Mouse (Mus musculus): Measurements from ENCODE around the gene Mboat7. TPM values are rescaled to one million over a fixed set of nuclear protein-coding genes. Genes with fewer than 3 reads are reported as not detected.

Gene Mboat7
- total and polyA plus RNA-seq, 2 experiments from 2014 or later = 107 to 165 TPM

DNA sequence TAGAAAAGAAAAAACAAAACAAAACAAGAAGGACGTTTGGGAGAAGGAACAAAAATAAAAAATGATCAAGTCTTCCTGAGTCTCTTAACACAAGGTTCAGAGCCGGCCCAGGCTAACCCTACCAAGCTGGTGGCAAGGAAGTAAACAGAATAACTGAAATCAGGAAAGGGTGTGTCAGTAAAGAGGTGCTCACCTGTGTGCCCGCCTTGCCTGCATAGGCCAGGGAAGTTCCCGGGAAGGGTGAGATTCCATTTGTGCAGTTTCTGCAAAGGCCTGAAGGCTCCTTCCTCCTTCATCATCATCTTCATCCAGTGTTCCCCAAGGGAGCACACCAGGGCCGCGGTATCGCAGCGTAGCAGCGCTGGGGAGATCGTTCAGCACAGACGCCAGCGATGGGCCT lies 17.0 kb downstream of the Mboat7 start:
- H3K27ac ChIP-seq (ENCODE audit: low read depth, low read length) = no peak overlapping the region
- H3K9me3 ChIP-seq (ENCODE audit: low read length) = no peaks in the 10 kb centered on the region
- WGBS = 91% methylated on average over 12 of the region's 12 CpGs
- no peak overlapping the region for H3K4me3 ChIP-seq (ENCODE audit: low read depth, low read length)
- no peaks in the 10 kb centered on the region for H3K4me1 ChIP-seq (ENCODE audit: insufficient read depth)
- peaks cover 11% of the 10 kb centered on the region for H3K36me3 ChIP-seq (ENCODE audit: insufficient read depth)
- H3K4me2 ChIP-seq (ENCODE audit: low read depth) = no peak overlapping the region
- ATAC-seq (no peak), DNase-seq (no peak)
- H3K9ac ChIP-seq = no peak overlapping the region
- no peaks in the 10 kb centered on the region for H3K27me3 ChIP-seq (ENCODE audit: insufficient read depth, low read length)
- no peak for TF ChIP-seq CTCF (IDR thresholded peaks at IDR 0.05; ENCODE audit: low read depth)

DNA sequence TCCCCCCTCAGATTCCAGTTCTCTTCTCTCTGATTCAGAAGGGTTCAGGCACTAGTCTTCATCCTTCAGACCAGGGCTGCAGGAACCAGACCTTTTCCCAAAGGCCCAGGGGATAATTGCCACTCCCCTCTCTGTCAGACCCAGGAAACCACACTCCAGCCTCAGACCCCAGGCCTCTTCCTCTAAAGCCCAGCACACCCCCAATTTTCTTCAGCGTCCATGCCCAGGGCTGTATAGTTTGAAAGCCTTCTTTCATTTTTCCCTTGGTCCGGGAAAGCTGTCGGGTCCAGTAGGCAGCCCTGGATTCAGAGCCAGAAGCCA lies 18.1 kb downstream of the Mboat7 start:
- no peak for DNase-seq
- Histone ChIP-seq H3K27me3 (ENCODE audit: insufficient read depth, low read length) (no peaks in the 10 kb centered on the region), H3K9ac (no peak overlapping the region), H3K4me1 (ENCODE audit: insufficient read depth) (no peaks in the 10 kb centered on the region), H3K36me3 (ENCODE audit: insufficient read depth) (peaks cover 5% of the 10 kb centered on the region; the same call in 1 of the 2 replicates), H3K4me3 (ENCODE audit: low read depth, low read length) (no peak overlapping the region), H3K27ac (ENCODE audit: low read depth, low read length) (no peak overlapping the region), H3K4me2 (ENCODE audit: low read depth) (no peak overlapping the region), H3K9me3 (ENCODE audit: low read length) (no peaks in the 10 kb centered on the region)
- 83% methylated on average over 3 of the region's 3 CpGs for WGBS
- no peak for ATAC-seq
- TF ChIP-seq CTCF (IDR thresholded peaks at IDR 0.05; ENCODE audit: low read depth) = no peak

DNA sequence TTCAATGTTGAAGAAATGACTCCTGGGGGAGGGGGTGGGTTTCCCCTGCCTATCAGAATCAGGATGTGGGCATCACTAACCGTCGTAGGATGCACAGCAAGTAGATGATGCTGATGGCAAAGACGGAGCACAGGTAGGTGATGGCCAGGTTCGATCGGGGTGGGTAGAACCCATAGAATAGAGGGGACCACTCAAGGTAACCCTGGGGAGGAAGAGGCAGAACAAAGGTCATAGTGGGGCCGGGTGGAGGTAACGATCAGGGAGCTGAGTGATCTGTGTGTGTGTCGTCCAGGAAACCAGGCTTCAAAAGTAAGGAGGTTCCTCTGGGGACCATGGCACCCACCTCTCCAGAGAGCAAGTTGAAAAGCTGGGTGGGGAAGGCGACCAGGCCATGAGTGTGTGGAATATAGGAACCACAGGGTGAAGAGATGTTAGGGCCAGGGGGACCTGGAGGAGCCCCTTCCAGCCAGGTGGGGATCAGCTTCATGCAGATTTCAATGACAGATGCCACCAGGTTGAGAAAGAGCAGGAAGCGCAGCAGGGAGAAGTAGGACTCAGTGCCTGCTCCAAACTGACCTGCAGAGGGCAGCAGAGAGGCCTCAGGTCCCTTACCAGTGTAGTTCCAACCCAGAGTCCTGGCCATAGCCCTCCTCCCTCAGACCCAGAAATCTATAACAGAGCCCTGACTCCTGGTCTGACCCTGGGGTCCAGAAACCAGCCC lies 18.7 kb downstream of the Mboat7 start:
- H3K9ac ChIP-seq = no peak overlapping the region
- ATAC-seq (peak; percentile 93), DNase-seq (peak; percentile 82)
- no peaks in the 10 kb centered on the region for H3K9me3 ChIP-seq (ENCODE audit: low read length)
- no peaks in the 10 kb centered on the region for H3K27me3 ChIP-seq (ENCODE audit: insufficient read depth, low read length)
- 72% methylated on average over 10 of the region's 10 CpGs for WGBS
- H3K36me3 ChIP-seq (ENCODE audit: insufficient read depth) = peaks cover 5% of the 10 kb centered on the region; the same call in 1 of the 2 replicates
- H3K27ac ChIP-seq (ENCODE audit: low read depth, low read length) = no peak overlapping the region
- H3K4me3 ChIP-seq (ENCODE audit: low read depth, low read length) = no peak overlapping the region
- no peaks in the 10 kb centered on the region for H3K4me1 ChIP-seq (ENCODE audit: insufficient read depth)
- H3K4me2 ChIP-seq (ENCODE audit: low read depth) = no peak overlapping the region
- peak; percentile 91 for TF ChIP-seq CTCF (IDR thresholded peaks at IDR 0.05; ENCODE audit: low read depth)

DNA sequence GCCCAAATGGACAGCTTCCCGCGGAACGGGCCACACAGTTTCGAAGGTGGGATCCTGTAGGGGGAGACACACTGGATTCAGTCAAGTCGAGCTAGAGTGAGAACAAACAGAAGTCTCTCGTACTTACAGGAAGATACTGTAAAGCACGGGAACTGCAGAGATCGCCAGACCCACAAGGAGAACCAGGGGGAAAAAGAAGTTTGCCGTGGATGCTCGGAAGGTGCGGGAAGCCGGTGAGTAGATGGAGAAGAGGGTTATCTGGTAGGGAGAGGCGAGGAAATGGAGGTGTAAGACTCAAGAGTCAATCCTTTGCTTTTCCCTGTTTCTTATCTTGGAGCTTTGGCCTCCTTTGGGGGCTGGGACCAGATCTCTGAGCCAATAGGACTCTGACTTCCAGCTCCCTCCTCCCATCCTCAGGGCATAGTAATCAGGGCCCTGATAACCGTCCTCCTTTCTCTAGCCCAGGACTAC lies 26.4 kb downstream of the Mboat7 start:
- Histone ChIP-seq H3K4me3 (ENCODE audit: low read depth, low read length) (no peak overlapping the region), H3K27me3 (ENCODE audit: insufficient read depth, low read length) (no peaks in the 10 kb centered on the region), H3K36me3 (ENCODE audit: insufficient read depth) (peaks cover 12% of the 10 kb centered on the region; the same call in 1 of the 2 replicates), H3K4me2 (ENCODE audit: low read depth) (no peak overlapping the region), H3K9ac (no peak overlapping the region), H3K27ac (ENCODE audit: low read depth, low read length) (no peak overlapping the region), H3K4me1 (ENCODE audit: insufficient read depth) (peaks cover 8% of the 10 kb centered on the region; the same call in 1 of the 2 replicates), H3K9me3 (ENCODE audit: low read length) (no peaks in the 10 kb centered on the region)
- WGBS = 24% methylated on average over 14 of the region's 14 CpGs
- DNase-seq = no peak
- TF ChIP-seq CTCF (IDR thresholded peaks at IDR 0.05; ENCODE audit: low read depth) = peak; percentile 22; the same call in 1 of the 2 replicates
- ATAC-seq = no peak

DNA sequence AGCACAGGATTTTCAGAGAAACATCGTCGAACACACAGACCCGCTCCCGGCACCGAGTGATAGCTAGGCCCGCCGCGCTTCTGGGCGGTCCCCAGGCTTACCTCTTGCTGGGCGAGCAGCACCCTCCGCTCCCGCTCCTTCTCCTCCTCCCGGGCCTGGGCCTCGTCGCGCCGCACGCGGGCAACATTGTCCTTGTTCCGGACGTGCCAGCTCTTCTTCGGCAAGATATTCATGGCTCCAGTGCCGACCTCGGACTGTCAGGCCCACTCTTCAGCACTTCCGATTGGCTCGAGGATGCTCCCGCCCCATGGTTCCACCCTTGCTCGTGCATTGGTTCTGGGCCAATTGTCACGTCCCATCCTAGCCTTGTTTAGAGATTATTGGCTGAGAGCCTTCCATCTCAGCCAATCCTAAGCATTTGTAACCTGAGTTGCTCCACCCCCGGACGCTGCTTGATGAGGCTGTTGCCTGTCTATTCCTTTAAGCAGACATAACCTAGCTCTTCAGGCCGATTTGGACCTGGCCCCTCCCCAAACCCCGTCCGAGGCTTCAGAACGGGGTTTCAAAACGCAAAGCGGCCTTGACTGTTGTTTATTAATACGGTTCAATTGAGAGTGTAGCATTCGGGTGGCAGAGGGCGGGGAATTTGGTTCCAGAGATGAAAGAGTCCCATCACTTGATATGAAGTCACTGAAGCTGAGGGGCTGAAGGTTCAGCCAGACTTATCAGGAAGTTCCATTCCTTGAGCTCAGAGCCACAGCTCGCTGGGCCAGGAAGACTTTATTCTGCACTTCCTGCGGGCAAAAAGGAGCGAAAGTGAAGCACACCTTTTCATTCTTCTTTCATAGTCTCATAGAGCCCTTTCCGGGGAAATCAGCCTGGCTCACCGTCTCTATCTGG lies 27.9 kb downstream of the Mboat7 start, which contains the start of gene Leng1:
Gene Leng1 (minus strand): TSS at position 626 of the 900 bp plus-strand sequence.
- peak within 1 kb of the TSS; percentile 61 for H3K4me3 ChIP-seq (ENCODE audit: low read depth, low read length)
- WGBS = 5% methylated on average over 45 of the region's 45 CpGs
- peak within 1 kb of the TSS; percentile 80 for H3K27ac ChIP-seq (ENCODE audit: low read depth, low read length)
- peak within 1 kb of the TSS; percentile 83 for H3K4me2 ChIP-seq (ENCODE audit: low read depth)
- no peaks in the 10 kb centered on the region for H3K27me3 ChIP-seq (ENCODE audit: insufficient read depth, low read length)
- DNase-seq (peak; percentile 98), ATAC-seq (peak; percentile 99)
- H3K9me3 ChIP-seq (ENCODE audit: low read length) = no peaks in the 10 kb centered on the region
- no peak for TF ChIP-seq CTCF (IDR thresholded peaks at IDR 0.05; ENCODE audit: low read depth)
- peak within 1 kb of the TSS; percentile 56 for H3K9ac ChIP-seq
- H3K4me1 ChIP-seq (ENCODE audit: insufficient read depth) = peaks cover 8% of the 10 kb centered on the region; the same call in 1 of the 2 replicates
- peaks cover 24% of the 10 kb centered on the region for H3K36me3 ChIP-seq (ENCODE audit: insufficient read depth)

DNA sequence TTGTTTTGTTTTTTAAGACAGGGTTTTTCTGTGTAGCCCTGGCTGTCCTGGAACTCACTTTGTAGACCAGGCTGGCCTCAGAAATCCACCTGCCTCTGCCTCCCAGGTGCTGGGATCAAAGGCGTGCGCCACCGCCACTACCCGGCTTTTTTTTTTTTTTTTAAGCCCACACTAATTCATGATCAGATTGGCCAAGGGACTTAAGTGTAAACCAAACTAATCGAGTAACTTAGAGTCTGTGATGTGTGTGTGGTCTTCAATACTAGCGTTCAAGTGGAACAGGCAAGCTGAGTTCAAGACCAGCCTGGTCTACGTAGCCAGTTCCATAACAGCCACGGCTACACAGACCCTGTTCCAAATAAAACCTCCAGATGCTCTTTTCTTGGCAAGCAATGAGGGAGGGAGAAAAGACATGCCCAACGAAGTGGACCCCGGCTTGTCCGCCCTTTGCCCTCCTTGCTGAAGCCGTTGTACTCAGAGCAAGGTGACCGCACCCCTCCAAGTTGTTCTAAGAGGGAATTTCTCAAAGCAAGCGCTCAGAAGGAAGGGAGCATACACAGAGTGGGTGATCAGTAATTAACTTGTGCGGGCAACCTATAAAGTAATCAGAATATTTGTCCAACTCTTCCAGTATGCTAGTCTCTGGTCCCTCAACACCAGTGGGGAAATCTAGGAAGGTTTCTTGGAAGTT lies 28.7 kb downstream of the Mboat7 start:
- Histone ChIP-seq H3K9ac (peak overlapping the region; percentile 56), H3K4me1 (ENCODE audit: insufficient read depth) (peaks cover 8% of the 10 kb centered on the region; the same call in 1 of the 2 replicates), H3K27me3 (ENCODE audit: insufficient read depth, low read length) (no peaks in the 10 kb centered on the region), H3K9me3 (ENCODE audit: low read length) (no peaks in the 10 kb centered on the region), H3K4me3 (ENCODE audit: low read depth, low read length) (peak overlapping the region; percentile 61), H3K4me2 (ENCODE audit: low read depth) (peak overlapping the region; percentile 83), H3K27ac (ENCODE audit: low read depth, low read length) (peak overlapping the region; percentile 70), H3K36me3 (ENCODE audit: insufficient read depth) (peaks cover 32% of the 10 kb centered on the region)
- no peak for TF ChIP-seq CTCF (IDR thresholded peaks at IDR 0.05; ENCODE audit: low read depth)
- 21% methylated on average over 15 of the region's 15 CpGs for WGBS
- DNase-seq (no peak), ATAC-seq (peak; percentile 8)
